Mouse (Mus musculus): Measurements from ENCODE around the gene Dnajc6. TPM values are rescaled to one million over a fixed set of nuclear protein-coding genes. Genes with fewer than 3 reads are reported as not detected.

Gene Dnajc6
- total RNA-seq, 2 experiments from 2014 or later, result 317 to 331 TPM

- no peak for DNase-seq (ENCODE audit: extremely low spot score in 1 of 2, low spot score in 1 of 2)
These were observed 9.9 kb downstream of the Dnajc6 start for GRCm38 (mm10) chr4:101506372-101506771.

- peak; percentile 55 to 81 for DNase-seq (ENCODE audit: extremely low spot score in 1 of 2, low spot score in 1 of 2)
These were observed 11.3 kb downstream of the Dnajc6 start for GRCm38 (mm10) chr4:101507571-101508422.

GRCm38 (mm10) chr4:101508431-101508830 is 12.0 kb downstream of the Dnajc6 start:
- DNase-seq (ENCODE audit: extremely low spot score in 1 of 2, low spot score in 1 of 2), result no peak

GRCm38 (mm10) chr4:101508851-101509577 is 12.6 kb downstream of the Dnajc6 start:
- peak; percentile 28 to 46 for DNase-seq (ENCODE audit: extremely low spot score in 1 of 2, low spot score in 1 of 2)

- DNase-seq (ENCODE audit: extremely low spot score in 1 of 2, low spot score in 1 of 2), result no peak
These were observed 13.9 kb downstream of the Dnajc6 start for GRCm38 (mm10) chr4:101510111-101510903.

- no peak for DNase-seq (ENCODE audit: extremely low spot score in 1 of 2, low spot score in 1 of 2)
These were observed 14.4 kb downstream of the Dnajc6 start for GRCm38 (mm10) chr4:101510904-101511210.

GRCm38 (mm10) chr4:101511768-101512521 is 15.5 kb downstream of the Dnajc6 start:
- DNase-seq (ENCODE audit: extremely low spot score in 1 of 2, low spot score in 1 of 2), result no peak

- DNase-seq (ENCODE audit: extremely low spot score in 1 of 2, low spot score in 1 of 2), result no peak
These were observed 16.8 kb downstream of the Dnajc6 start for GRCm38 (mm10) chr4:101513251-101513650.

GRCm38 (mm10) chr4:101515853-101516252 is 19.4 kb downstream of the Dnajc6 start:
- DNase-seq (ENCODE audit: extremely low spot score in 1 of 2, low spot score in 1 of 2), result no peak

- DNase-seq (ENCODE audit: extremely low spot score in 1 of 2, low spot score in 1 of 2), result no peak
These were observed 20.2 kb downstream of the Dnajc6 start for GRCm38 (mm10) chr4:101516434-101517168.

GRCm38 (mm10) chr4:101531901-101532300 is 35.5 kb downstream of the Dnajc6 start:
- no peak for DNase-seq (ENCODE audit: extremely low spot score in 1 of 2, low spot score in 1 of 2)

- no peak for DNase-seq (ENCODE audit: extremely low spot score in 1 of 2, low spot score in 1 of 2)
These were observed 44.1 kb downstream of the Dnajc6 start for GRCm38 (mm10) chr4:101540516-101540915.

- DNase-seq (ENCODE audit: extremely low spot score in 1 of 2, low spot score in 1 of 2), result no peak
These were observed 53.6 kb downstream of the Dnajc6 start for GRCm38 (mm10) chr4:101549958-101550591.

GRCm38 (mm10) chr4:101550671-101551161 is 54.3 kb downstream of the Dnajc6 start:
- DNase-seq (ENCODE audit: extremely low spot score in 1 of 2, low spot score in 1 of 2), result no peak

- DNase-seq (ENCODE audit: extremely low spot score in 1 of 2, low spot score in 1 of 2), result no peak
These were observed 55.0 kb downstream of the Dnajc6 start for GRCm38 (mm10) chr4:101551425-101551824.

GRCm38 (mm10) chr4:101552372-101552771 is 55.9 kb downstream of the Dnajc6 start:
- no peak for DNase-seq (ENCODE audit: extremely low spot score in 1 of 2, low spot score in 1 of 2)

GRCm38 (mm10) chr4:101555016-101555415 is 58.6 kb downstream of the Dnajc6 start:
- no peak for DNase-seq (ENCODE audit: extremely low spot score in 1 of 2, low spot score in 1 of 2)

- DNase-seq (ENCODE audit: extremely low spot score in 1 of 2, low spot score in 1 of 2), result no peak
These were observed 63.7 kb downstream of the Dnajc6 start for GRCm38 (mm10) chr4:101560137-101560536.

GRCm38 (mm10) chr4:101562836-101563235 is 66.4 kb downstream of the Dnajc6 start:
- no peak for DNase-seq (ENCODE audit: extremely low spot score in 1 of 2, low spot score in 1 of 2)
